Mouse (Mus musculus): ENCODE results near the gene Ubn2. TPM values are rescaled to one million over a fixed set of nuclear protein-coding genes. Genes with fewer than 3 reads are reported as not detected.

Gene Ubn2
- total and polyA plus RNA-seq, 2 experiments from 2014 or later: 4.8 to 16.5 TPM

- no peak overlapping the region for H3K9ac ChIP-seq (replicated peaks; ENCODE audit: low read depth, low read length)
- no peak for ATAC-seq (ENCODE audit: insufficient read depth, low read depth)
- TF ChIP-seq CTCF (IDR thresholded peaks at IDR 0.05; ENCODE audit: low read depth) (peak; percentile 62), EP300 (IDR thresholded peaks at IDR 0.05; ENCODE audit: low read depth) (no peak)
- no peak for DNase-seq (ENCODE audit: low spot score)
- H3K36me3 ChIP-seq (replicated peaks; ENCODE audit: control insufficient read depth, insufficient read depth, low read length): no peaks in the 10 kb centered on the region
- peaks cover 11% of the 10 kb centered on the region for H3K4me1 ChIP-seq (ENCODE audit: control insufficient read depth, insufficient read depth)
- no peak overlapping the region for H3K4me2 ChIP-seq (ENCODE audit: low read depth, low read length)
- no peak overlapping the region for H3K4me3 ChIP-seq (ENCODE audit: low read depth, low read length)
- H3K27ac ChIP-seq (ENCODE audit: low read depth): no peak overlapping the region
- H3K27me3 ChIP-seq (ENCODE audit: control insufficient read depth, insufficient read depth, low read length): no peaks in the 10 kb centered on the region
- WGBS: 48% methylated on average over 5 of the region's 5 CpGs
- H3K9me3 ChIP-seq (replicated peaks; ENCODE audit: control insufficient read depth, low read length): no peaks in the 10 kb centered on the region
These were observed 97.6 kb downstream of the Ubn2 start for GRCm38 (mm10) chr6:38531211-38531820.

GRCm38 (mm10) chr6:38532500-38533420, 99.0 kb downstream of the Ubn2 start:
- H3K9me3 ChIP-seq (replicated peaks; ENCODE audit: control insufficient read depth, low read length): no peaks in the 10 kb centered on the region
- no peaks in the 10 kb centered on the region for H3K36me3 ChIP-seq (replicated peaks; ENCODE audit: control insufficient read depth, insufficient read depth, low read length)
- H3K4me2 ChIP-seq (ENCODE audit: low read depth, low read length): peak overlapping the region; percentile 86
- H3K9ac ChIP-seq (replicated peaks; ENCODE audit: low read depth, low read length): peak overlapping the region; percentile 73
- ATAC-seq (ENCODE audit: insufficient read depth, low read depth): peak; percentile 5; the same call in 1 of the 2 replicates
- H3K27me3 ChIP-seq (ENCODE audit: control insufficient read depth, insufficient read depth, low read length): no peaks in the 10 kb centered on the region
- H3K4me3 ChIP-seq (ENCODE audit: low read depth, low read length): peak overlapping the region; percentile 71
- H3K27ac ChIP-seq (ENCODE audit: low read depth): peak overlapping the region; percentile 98
- H3K4me1 ChIP-seq (ENCODE audit: control insufficient read depth, insufficient read depth): peaks cover 14% of the 10 kb centered on the region
- TF ChIP-seq CTCF (IDR thresholded peaks at IDR 0.05; ENCODE audit: low read depth) (no peak), EP300 (IDR thresholded peaks at IDR 0.05; ENCODE audit: low read depth) (no peak)
- 8% methylated on average over 25 of the region's 25 CpGs for WGBS
- DNase-seq (ENCODE audit: low spot score): no peak

GRCm38 (mm10) chr6:38533428-38534405, 100.0 kb downstream of the Ubn2 start, which contains the start of gene Fmc1:
Fmc1 (plus strand) TSS chr6:38533502.
- WGBS: 5% methylated on average over 41 of the region's 41 CpGs
- Histone ChIP-seq H3K36me3 (replicated peaks; ENCODE audit: control insufficient read depth, insufficient read depth, low read length) (no peaks in the 10 kb centered on the region), H3K4me2 (ENCODE audit: low read depth, low read length) (peak within 1 kb of the TSS; percentile 86), H3K4me3 (ENCODE audit: low read depth, low read length) (peak within 1 kb of the TSS; percentile 71), H3K27ac (ENCODE audit: low read depth) (peak within 1 kb of the TSS; percentile 98), H3K27me3 (ENCODE audit: control insufficient read depth, insufficient read depth, low read length) (no peaks in the 10 kb centered on the region), H3K4me1 (ENCODE audit: control insufficient read depth, insufficient read depth) (peaks cover 14% of the 10 kb centered on the region), H3K9me3 (replicated peaks; ENCODE audit: control insufficient read depth, low read length) (no peaks in the 10 kb centered on the region), H3K9ac (replicated peaks; ENCODE audit: low read depth, low read length) (peak within 1 kb of the TSS; percentile 82)
- ATAC-seq (ENCODE audit: insufficient read depth, low read depth): peak; percentile 86
- peak; percentile 98 for DNase-seq (ENCODE audit: low spot score)
- TF ChIP-seq CTCF (IDR thresholded peaks at IDR 0.05; ENCODE audit: low read depth) (peak; percentile 47), EP300 (IDR thresholded peaks at IDR 0.05; ENCODE audit: low read depth) (peak; percentile 66; the same call in 1 of the 2 replicates)

- 0 out of 2 replicates have a peak, but pooled peaks cover 1% of the 10 kb centered on the region for H3K36me3 ChIP-seq (replicated peaks; ENCODE audit: control insufficient read depth, insufficient read depth, low read length)
- peak overlapping the region; percentile 71 for H3K4me3 ChIP-seq (ENCODE audit: low read depth, low read length)
- H3K9ac ChIP-seq (replicated peaks; ENCODE audit: low read depth, low read length): peak overlapping the region; percentile 82
- no peaks in the 10 kb centered on the region for H3K9me3 ChIP-seq (replicated peaks; ENCODE audit: control insufficient read depth, low read length)
- TF ChIP-seq CTCF (IDR thresholded peaks at IDR 0.05; ENCODE audit: low read depth): peak; percentile 96
- TF ChIP-seq EP300 (IDR thresholded peaks at IDR 0.05; ENCODE audit: low read depth): peak; percentile 64; the same call in 1 of the 2 replicates
- peaks cover 14% of the 10 kb centered on the region for H3K4me1 ChIP-seq (ENCODE audit: control insufficient read depth, insufficient read depth)
- ATAC-seq (ENCODE audit: insufficient read depth, low read depth) (peak; percentile 76), DNase-seq (ENCODE audit: low spot score) (peak; percentile 93)
- peak overlapping the region; percentile 80 for H3K4me2 ChIP-seq (ENCODE audit: low read depth, low read length)
- WGBS: under 1% methylated on average over 53 of the region's 53 CpGs
- H3K27me3 ChIP-seq (ENCODE audit: control insufficient read depth, insufficient read depth, low read length): no peaks in the 10 kb centered on the region
- H3K27ac ChIP-seq (ENCODE audit: low read depth): peak overlapping the region; percentile 98
These were observed 101.1 kb downstream of the Ubn2 start for GRCm38 (mm10) chr6:38534640-38535365.
